Mouse (Mus musculus): ENCODE measurements around the gene Syncrip. TPM values are rescaled to one million over a fixed set of nuclear protein-coding genes. Genes with fewer than 3 reads are reported as not detected.

The Syncrip gene
- polyA plus RNA-seq, 1 experiment, result 30.1 TPM

GRCm38 (mm10) chr9:88516361-88516995 lies 34.1 kb upstream of the Syncrip start:
- WGBS, result 93% methylated on average over 3 of the region's 3 CpGs
- TF ChIP-seq POLR2A (IDR thresholded peaks at IDR 0.05; ENCODE audit: borderline replicate concordance, insufficient read depth, low read length) (no peak), CTCF (IDR thresholded peaks at IDR 0.05; ENCODE audit: borderline replicate concordance, insufficient read depth, low read depth, low read length) (no peak)
- Histone ChIP-seq H3K27ac (ENCODE audit: insufficient read depth, low read length) (no peak overlapping the region), H3K4me1 (ENCODE audit: control insufficient read depth, insufficient read depth, low read length) (no peaks in the 10 kb centered on the region; the same call in 1 of the 2 replicates), H3K4me3 (replicated peaks; ENCODE audit: insufficient read depth, low read depth, low read length) (no peak overlapping the region), H3K27me3 (ENCODE audit: control insufficient read depth, insufficient read depth, low read length) (no peaks in the 10 kb centered on the region)
- no peak for DNase-seq

- H3K4me1 ChIP-seq (ENCODE audit: control insufficient read depth, insufficient read depth, low read length), result no peaks in the 10 kb centered on the region; the same call in 1 of the 2 replicates
- no peak overlapping the region for H3K4me3 ChIP-seq (replicated peaks; ENCODE audit: insufficient read depth, low read depth, low read length)
- no peak for TF ChIP-seq CTCF (IDR thresholded peaks at IDR 0.05; ENCODE audit: borderline replicate concordance, insufficient read depth, low read depth, low read length)
- TF ChIP-seq POLR2A (IDR thresholded peaks at IDR 0.05; ENCODE audit: borderline replicate concordance, insufficient read depth, low read length), result no peak
- H3K27me3 ChIP-seq (ENCODE audit: control insufficient read depth, insufficient read depth, low read length), result no peaks in the 10 kb centered on the region
- WGBS, result 87% methylated on average over 1 of the region's 1 CpGs
- H3K27ac ChIP-seq (ENCODE audit: insufficient read depth, low read length), result no peak overlapping the region
- DNase-seq, result no peak
Measured at GRCm38 (mm10) chr9:88515546-88515945, 33.2 kb upstream of the Syncrip start.

GRCm38 (mm10) chr9:88501846-88502245 lies 19.5 kb upstream of the Syncrip start:
- no peaks in the 10 kb centered on the region for H3K27me3 ChIP-seq (ENCODE audit: control insufficient read depth, insufficient read depth, low read length)
- 90% methylated on average over 6 of the region's 6 CpGs for WGBS
- no peak for TF ChIP-seq CTCF (IDR thresholded peaks at IDR 0.05; ENCODE audit: borderline replicate concordance, insufficient read depth, low read depth, low read length)
- TF ChIP-seq POLR2A (IDR thresholded peaks at IDR 0.05; ENCODE audit: borderline replicate concordance, insufficient read depth, low read length), result no peak
- no peak for DNase-seq
- no peaks in the 10 kb centered on the region for H3K4me1 ChIP-seq (ENCODE audit: control insufficient read depth, insufficient read depth, low read length)
- H3K4me3 ChIP-seq (replicated peaks; ENCODE audit: insufficient read depth, low read depth, low read length), result no peak overlapping the region
- no peak overlapping the region for H3K27ac ChIP-seq (ENCODE audit: insufficient read depth, low read length)

DNA sequence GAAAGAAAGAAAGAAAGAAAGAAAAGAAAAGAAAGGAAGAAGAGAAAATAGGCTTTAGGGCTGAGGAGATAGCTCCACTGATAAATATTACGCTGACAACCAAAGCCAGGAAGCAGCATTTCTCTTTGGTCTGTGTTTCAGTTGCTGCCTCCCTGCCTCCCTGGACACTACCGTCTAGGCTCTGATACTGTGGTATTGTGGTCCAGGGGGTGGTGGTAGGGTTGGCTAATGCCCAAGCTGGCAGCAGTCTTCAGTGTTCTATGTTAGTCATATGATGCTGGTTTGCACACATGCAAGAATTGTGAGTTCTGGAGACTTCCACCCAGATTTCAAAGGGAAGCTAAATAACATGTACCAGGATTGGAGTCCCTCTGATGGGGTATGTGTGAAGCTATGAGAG lies 17.7 kb upstream of the Syncrip start:
- WGBS, result 58% methylated on average over 2 of the region's 2 CpGs
- Histone ChIP-seq H3K4me3 (replicated peaks; ENCODE audit: insufficient read depth, low read depth, low read length) (no peak overlapping the region), H3K4me1 (ENCODE audit: control insufficient read depth, insufficient read depth, low read length) (no peaks in the 10 kb centered on the region), H3K27me3 (ENCODE audit: control insufficient read depth, insufficient read depth, low read length) (no peaks in the 10 kb centered on the region), H3K27ac (ENCODE audit: insufficient read depth, low read length) (no peak overlapping the region)
- no peak for TF ChIP-seq POLR2A (IDR thresholded peaks at IDR 0.05; ENCODE audit: borderline replicate concordance, insufficient read depth, low read length)
- no peak for TF ChIP-seq CTCF (IDR thresholded peaks at IDR 0.05; ENCODE audit: borderline replicate concordance, insufficient read depth, low read depth, low read length)
- no peak for DNase-seq

- no peak overlapping the region for H3K27ac ChIP-seq (ENCODE audit: insufficient read depth, low read length)
- no peak overlapping the region for H3K4me3 ChIP-seq (replicated peaks; ENCODE audit: insufficient read depth, low read depth, low read length)
- no peak for DNase-seq
- TF ChIP-seq POLR2A (IDR thresholded peaks at IDR 0.05; ENCODE audit: borderline replicate concordance, insufficient read depth, low read length), result no peak
- TF ChIP-seq CTCF (IDR thresholded peaks at IDR 0.05; ENCODE audit: borderline replicate concordance, insufficient read depth, low read depth, low read length), result no peak
- no peaks in the 10 kb centered on the region for H3K4me1 ChIP-seq (ENCODE audit: control insufficient read depth, insufficient read depth, low read length)
- 85% methylated on average over 1 of the region's 1 CpGs for WGBS
- no peaks in the 10 kb centered on the region for H3K27me3 ChIP-seq (ENCODE audit: control insufficient read depth, insufficient read depth, low read length)
Measured at GRCm38 (mm10) chr9:88492522-88492921, 10.1 kb upstream of the Syncrip start.

GRCm38 (mm10) chr9:88484531-88484930 lies 2.2 kb upstream of the Syncrip start:
- Histone ChIP-seq H3K4me3 (replicated peaks; ENCODE audit: insufficient read depth, low read depth, low read length) (no peak overlapping the region), H3K27ac (ENCODE audit: insufficient read depth, low read length) (no peak overlapping the region), H3K4me1 (ENCODE audit: control insufficient read depth, insufficient read depth, low read length) (no peaks in the 10 kb centered on the region), H3K27me3 (ENCODE audit: control insufficient read depth, insufficient read depth, low read length) (no peaks in the 10 kb centered on the region)
- 50% methylated on average over 6 of the region's 6 CpGs for WGBS
- TF ChIP-seq POLR2A (IDR thresholded peaks at IDR 0.05; ENCODE audit: borderline replicate concordance, insufficient read depth, low read length) (no peak), CTCF (IDR thresholded peaks at IDR 0.05; ENCODE audit: borderline replicate concordance, insufficient read depth, low read depth, low read length) (no peak)
- no peak for DNase-seq

DNA sequence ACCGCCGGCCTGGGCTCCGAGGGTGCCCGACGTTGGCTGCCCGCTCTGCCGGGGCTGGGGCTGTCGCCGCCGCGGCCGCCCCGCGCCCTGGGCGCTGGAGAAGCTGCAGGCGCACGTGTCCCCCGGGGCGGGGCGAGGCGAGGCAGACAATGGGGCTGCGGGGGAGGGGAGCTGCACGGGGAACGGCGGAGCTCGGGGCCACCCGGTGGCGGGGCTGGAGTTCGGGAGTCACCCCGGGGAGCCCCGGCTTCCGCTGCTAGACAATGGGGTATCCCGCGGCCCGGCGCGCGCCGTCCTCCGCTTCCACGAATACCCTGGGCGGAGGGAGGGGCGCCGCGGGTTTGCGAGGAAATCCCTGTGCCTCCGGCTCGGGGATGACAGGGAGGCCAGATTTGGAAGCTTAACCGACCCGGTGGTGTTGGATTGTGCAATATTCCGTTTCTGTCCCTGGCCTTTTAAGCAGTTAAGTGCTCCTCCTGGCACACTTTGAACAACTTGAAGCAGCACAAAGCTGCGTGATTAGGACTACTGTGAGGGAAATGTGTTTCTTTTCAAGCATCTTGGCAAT lies 539 bp upstream of the Syncrip start:
- DNase-seq, result peak; percentile 85 to 86
- H3K4me1 ChIP-seq (ENCODE audit: control insufficient read depth, insufficient read depth, low read length), result no peaks in the 10 kb centered on the region
- TF ChIP-seq POLR2A (IDR thresholded peaks at IDR 0.05; ENCODE audit: borderline replicate concordance, insufficient read depth, low read length) (no peak), CTCF (IDR thresholded peaks at IDR 0.05; ENCODE audit: borderline replicate concordance, insufficient read depth, low read depth, low read length) (no peak)
- WGBS, result under 1% methylated on average over 51 of the region's 52 CpGs
- H3K27ac ChIP-seq (ENCODE audit: insufficient read depth, low read length), result peak overlapping the region; percentile 45; the same call in 1 of the 2 replicates
- H3K27me3 ChIP-seq (ENCODE audit: control insufficient read depth, insufficient read depth, low read length), result no peaks in the 10 kb centered on the region
- peak overlapping the region; percentile 55 for H3K4me3 ChIP-seq (replicated peaks; ENCODE audit: insufficient read depth, low read depth, low read length)

DNA sequence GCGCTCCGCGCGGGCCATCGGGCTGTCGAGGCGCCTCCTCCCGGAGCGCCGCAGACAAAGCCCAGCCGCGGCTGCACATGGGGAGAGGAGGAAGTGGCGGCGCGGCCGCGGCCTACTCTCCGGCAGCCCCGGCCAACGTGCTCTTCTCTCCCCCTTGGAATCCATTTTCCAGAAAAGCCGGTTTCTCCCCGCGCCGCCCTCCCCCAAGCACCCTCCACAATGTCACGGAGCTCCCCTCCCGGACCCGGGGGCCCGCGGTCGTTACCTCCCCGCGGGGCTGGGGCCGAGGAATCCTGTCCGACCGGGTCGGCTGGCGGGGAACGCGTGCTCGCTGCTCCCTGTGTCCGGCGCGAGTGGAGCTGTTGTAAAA lies 598 bp downstream of the Syncrip start:
- under 1% methylated on average over 34 of the region's 43 CpGs for WGBS
- Histone ChIP-seq H3K4me1 (ENCODE audit: control insufficient read depth, insufficient read depth, low read length) (no peaks in the 10 kb centered on the region), H3K4me3 (replicated peaks; ENCODE audit: insufficient read depth, low read depth, low read length) (peak overlapping the region; percentile 89), H3K27me3 (ENCODE audit: control insufficient read depth, insufficient read depth, low read length) (no peaks in the 10 kb centered on the region), H3K27ac (ENCODE audit: insufficient read depth, low read length) (peak overlapping the region; percentile 60)
- DNase-seq, result peak; percentile 62 to 74
- TF ChIP-seq CTCF (IDR thresholded peaks at IDR 0.05; ENCODE audit: borderline replicate concordance, insufficient read depth, low read depth, low read length), result no peak
- TF ChIP-seq POLR2A (IDR thresholded peaks at IDR 0.05; ENCODE audit: borderline replicate concordance, insufficient read depth, low read length), result no peak

All from cerebellum, adult 2 months (tissue).